Mouse (Mus musculus) cerebellum, adult 8-10 months (tissue): Measurements from ENCODE around the gene Gm21987.
"Not testable (repeated sequence)": the region's sequence is repeated elsewhere in the genome, so short reads cannot be mapped to it uniquely, and the experiment has no call there.

Source experiments
- DNase-seq: peaks from one replicate; pipeline ENCODE4 v3.0.0; 2022

Gm21987 gene

DNA sequence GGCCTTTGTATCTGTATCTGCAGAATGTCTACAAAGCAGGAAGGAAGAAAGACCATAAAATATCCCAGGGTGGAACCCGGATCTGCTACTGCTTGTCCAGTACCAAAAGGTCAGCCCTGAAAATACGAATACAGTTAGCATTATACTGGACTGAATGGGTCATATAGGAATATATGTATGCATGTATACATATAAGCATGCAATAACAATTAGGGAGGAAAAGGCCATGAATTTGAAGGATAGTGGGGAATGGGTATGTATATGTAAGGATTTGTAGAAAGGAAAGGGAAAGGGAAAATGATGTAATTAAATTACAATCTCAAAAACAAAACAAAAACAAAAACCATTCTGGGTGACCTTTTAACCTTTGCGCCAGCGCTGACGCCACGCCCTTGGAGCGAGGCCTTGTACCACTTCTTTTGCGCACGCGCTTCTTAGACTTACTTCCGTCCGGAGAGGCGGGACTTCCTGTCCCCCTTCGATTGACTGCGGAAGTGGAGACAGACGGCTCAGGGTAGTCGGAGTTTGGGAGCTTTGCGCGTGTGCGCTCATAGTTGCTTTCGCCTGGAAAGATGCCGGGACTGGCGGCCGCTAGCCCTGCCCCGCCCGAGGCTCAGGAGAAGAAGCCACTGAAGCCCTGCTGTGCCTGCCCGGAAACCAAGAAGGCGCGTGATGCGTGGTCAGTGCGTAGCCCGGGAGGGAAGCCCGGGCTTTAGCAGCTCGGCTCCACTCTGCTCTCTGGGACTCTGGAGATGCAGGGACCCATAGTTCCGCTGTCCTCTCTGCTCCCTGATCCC lies at the start of gene Gm21987, which contains the start of gene Cox17:
Gene Gm21987 (plus strand): TSS at position 512 of the 797 bp plus-strand sequence.
Gene Cox17 (plus strand): TSS at position 463 of the 797 bp plus-strand sequence.
- DNase-seq: peak; percentile 90

DNA sequence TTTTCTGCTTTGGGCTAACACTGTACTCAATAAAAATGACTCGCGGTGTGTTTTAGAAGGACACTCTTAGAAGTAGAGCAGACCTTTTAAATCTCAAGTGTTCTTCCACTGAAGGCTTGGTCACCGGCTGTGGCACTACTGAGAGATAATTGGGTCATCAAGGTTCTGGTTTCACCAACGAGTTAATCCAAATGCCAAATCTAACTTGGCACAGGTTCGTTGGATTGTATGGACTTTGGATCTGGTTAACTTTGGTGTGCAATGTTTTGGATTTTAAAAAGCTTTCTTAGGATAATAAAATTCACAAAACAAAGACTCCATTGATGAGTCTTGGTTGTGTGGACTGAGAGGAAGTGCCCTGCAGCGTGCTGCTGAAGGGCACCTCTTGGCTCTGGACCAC lies 48.4 kb upstream of the Gm21987 start:
- DNase-seq: no peak

DNA sequence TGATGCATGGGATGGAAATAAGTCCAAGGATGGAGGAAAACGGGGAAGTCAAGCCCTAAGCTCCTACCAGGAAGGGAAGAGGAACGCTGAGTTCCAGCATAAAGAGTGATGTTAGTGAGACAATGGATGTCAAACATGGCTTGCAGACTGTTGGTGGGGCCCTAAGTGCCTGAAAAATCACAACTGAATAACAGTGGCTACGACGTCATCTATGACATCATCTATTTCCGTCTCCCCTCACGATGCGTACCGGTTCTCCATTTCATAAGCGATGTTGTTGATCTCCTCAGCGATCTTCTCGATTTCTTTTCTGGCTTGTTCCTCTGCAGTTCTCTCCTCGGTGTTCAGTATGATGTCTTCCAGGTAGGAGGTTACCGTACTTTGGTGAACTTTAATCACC lies 44.5 kb upstream of the Gm21987 start:
- DNase-seq: no peak

DNA sequence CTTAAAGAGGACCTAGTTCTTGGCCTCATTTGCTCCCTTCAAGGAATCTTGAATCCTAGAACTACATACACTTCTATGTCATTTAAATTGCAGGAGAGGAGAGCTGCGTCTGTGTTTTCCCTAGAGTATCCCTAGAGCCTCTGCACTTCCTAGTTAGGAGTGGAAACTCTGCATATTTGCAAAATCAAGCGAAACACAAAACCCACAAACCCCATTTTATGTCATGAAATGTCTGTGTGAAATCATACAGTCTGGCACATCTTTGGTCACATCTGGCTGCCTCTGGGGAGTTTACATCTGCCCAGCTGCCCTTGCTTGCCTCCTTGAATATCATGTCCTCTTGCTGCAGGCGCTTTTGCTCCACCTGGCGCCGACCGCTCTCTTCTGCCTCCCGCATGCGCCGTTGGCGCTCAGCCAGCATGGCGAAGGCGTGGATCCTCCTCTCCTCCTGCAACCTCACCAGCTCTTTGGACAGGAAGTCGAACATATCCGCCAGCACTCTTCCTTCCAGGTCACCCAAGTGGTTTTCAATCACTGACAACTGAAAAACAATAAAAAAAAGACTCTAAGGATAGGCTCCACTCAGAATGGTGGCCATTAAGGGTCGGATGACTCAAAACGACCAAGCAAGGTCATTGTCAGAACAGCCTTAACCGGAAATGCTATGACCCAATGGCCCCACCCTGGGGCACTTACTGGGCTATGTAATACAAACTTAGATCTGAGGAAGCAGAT lies 42.2 kb upstream of the Gm21987 start:
- DNase-seq: no peak

DNA sequence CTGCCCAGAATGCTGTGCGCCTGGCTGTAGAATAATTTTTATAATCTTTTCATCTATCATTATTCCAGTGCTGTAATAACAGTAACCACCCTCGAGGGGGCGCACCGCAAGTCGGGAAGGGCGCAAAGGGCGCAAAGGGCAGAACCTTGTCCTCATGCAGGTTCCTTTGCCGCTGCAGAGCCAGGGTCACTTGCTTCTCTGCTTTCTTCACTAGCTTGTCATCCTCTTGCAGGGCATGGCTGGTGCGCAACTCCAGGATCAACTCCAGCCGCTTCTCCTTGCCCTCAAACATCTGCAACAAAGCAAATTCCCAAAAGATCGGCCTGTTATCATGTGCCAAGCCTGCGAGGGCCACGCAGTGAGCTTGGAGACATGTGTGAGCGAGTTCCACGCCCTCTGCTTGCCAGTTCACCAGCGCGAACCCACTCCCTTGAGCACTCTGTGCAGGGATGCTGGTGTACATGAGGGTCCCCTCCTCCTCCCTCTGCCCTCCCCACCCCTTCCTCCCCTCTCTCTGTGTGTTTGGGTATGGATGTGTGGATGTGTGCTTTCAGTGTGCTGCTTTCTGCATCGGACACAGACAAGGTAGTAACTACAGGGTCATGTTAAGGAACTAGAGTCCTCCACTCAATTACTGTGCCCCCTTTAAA lies 40.1 kb upstream of the Gm21987 start:
- DNase-seq: no peak

DNA sequence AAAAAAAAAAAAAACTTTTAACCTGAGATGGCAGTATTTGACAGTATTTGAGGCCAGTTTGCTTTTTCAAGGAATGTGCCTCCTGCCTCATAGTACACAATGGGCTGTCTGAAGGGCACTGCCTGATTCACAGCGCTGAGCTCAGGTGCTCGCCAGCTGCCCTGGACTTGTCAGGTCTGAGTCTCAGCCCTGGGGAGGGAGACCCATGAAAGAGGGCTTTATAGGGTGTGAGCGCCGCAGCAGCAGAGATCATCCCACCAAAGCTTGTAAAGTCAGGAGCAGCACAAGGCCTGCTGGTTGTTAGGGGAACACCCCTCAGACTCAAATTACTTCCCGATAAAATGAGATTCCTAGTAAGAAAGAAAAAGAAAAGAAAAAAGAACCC lies 39.6 kb upstream of the Gm21987 start:
- no peak for DNase-seq

DNA sequence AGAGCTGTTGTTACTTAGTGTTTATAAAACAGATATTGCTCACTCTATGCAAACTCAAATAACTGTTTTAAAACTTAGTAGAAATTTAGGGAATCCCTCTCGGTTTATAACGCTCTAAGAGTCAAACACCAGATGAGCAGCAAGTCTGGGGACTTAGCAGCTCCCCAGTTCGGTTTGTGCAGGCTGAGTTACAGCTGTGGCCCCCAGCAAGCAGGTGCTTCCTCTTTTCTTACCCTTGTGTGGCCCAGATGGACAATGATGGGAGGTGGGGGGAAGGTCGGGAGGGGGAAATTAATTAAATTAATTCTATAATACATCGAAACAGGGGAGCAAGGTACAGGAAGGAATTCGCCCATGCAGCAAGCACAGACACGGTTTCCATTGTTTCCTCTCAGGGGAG lies 39.2 kb upstream of the Gm21987 start:
- no peak for DNase-seq

DNA sequence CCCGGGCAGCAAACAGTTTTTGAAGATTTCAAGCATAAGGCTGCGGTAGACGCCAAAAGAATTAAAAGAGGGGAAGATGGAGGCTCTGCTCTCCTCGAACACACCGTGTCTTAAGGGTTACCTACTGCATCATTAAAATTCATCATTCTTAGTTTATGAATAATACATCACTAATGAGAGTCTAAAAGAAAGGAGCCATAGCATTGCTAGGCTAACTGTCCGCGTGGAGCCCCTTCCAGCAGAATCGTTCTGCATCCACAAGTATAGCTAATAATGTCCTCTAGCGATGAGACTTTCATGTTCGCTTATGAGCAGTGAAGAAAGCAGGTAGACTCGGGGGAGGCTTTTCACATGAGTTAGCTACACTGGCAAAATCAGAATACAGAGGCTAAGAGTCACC lies 38.6 kb upstream of the Gm21987 start:
- no peak for DNase-seq

DNA sequence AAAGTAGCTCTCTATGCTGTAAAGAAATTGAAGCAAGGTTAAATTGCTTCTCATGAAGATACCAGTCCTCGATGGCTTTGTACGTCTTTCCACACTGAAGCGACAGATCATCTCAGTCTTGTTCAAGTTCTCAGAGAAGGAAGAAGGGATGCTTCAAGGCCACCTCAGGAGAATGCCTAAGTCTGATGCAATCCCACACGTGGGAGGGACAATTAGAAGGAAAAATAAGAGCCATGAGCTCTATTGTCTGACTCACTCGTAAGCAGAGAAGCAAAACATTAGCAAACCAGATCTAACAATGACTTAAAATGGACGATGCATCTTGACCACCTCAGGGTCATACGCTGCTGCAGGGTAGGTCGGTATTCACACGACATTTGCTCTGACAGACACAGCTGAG lies 28.3 kb upstream of the Gm21987 start:
- no peak for DNase-seq

DNA sequence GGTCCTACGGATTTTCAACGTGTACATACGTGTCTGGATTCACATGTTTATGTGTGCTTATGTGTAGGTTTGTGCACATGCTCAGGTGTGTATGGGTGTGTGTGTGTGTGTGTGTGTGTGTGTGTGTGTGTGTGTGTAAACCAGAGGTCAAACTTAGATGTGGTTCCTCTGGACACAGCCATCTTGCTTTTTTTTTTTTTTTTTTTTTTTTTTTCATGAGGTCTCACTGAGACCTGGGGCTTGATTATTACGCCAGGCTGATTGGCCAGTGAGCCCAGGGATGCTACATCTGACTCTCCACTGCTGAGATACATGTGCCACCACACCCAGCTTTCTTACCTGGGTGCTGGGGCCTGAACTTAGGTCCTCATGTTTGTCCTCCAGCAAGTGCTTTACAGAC lies 27.8 kb upstream of the Gm21987 start:
- DNase-seq: no peak

DNA sequence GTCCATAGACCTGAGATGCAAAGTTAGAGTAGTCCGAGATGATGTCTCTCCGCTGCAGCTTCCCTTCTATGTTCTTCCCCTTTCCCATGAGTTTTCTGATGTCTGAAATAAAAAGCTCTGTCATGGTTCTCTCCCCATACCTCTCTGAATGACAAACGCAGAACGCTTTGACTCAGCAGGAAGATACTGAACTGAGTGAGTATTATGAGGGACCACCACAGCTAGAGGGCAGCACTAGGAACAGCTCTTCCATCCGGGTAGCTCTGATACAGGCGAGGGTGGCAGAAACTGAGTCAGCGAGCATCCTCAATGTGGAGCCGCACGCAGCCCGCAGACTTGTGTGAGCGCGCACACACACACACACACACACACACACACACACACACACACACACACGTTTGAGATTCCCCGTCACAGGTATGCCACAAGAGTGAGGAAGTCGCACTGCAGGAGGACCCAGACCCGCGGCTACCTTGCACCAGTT lies 25.3 kb upstream of the Gm21987 start:
- DNase-seq: peak; percentile 53

DNA sequence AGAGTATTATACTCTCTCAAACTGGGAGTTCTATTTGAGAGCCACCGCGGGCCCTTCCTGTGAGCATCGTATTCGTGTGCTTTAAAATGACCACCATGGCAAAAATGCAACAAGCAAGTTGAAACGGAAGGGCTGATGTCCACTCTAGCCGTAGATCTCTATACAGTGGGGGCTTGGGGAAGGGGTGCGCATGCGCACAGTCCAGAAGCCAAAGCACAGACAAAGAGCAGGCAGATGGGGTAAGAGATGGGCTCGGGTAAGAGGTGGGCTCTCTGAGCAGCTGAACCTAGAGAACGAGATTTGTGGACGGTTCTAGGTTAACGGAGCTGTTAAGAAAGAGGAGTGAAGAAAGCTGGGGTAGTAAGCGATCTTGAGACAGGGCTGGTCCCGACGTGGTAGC lies 22.5 kb upstream of the Gm21987 start:
- DNase-seq: no peak

DNA sequence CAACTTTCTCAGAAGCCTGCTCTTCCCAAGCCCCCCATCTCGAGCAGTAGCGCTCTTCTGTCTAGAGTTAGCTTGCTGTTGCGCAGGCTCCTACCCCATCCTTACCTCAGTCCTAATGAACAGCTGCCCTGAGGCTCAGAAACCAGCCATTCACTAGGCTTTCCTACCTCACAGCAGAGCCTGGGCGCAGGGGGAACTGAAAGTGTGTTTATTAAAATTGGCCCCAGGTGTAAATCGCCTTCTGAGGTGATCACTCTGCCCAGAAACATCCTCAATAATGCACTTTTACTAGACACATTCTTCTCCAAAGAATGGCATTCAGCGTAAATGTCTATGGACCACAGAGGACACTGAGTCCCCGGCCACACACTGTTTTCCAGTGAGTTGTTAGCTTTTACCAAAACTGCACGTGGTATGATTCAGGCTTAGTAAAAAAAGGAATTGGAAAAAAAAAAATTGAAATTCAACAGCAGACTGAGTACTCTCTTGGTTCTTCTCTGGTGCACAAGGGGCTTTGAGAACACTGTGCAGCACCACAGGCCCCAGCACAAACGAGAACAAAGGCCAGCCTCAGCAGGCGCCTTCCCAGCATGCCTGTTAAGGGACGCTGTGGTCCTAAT lies 20.0 kb upstream of the Gm21987 start:
- DNase-seq: no peak

DNA sequence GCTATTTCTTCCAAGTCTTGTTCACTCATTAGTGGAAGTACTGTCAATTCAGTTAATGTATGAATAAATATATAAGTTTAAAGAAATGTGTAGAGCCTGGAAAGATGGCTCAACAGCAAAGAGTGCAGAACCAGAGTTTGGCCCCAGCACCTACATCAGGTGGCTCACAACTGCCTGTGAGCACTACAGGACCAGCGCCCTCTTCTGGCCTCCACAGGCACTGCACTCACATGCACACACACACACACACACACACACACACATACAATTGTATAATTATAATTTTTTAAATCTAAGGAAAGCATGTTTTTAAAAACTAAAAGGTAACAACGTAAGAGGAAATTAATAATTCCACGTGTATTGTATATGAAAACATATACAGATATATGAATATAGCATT lies 17.5 kb upstream of the Gm21987 start:
- no peak for DNase-seq

DNA sequence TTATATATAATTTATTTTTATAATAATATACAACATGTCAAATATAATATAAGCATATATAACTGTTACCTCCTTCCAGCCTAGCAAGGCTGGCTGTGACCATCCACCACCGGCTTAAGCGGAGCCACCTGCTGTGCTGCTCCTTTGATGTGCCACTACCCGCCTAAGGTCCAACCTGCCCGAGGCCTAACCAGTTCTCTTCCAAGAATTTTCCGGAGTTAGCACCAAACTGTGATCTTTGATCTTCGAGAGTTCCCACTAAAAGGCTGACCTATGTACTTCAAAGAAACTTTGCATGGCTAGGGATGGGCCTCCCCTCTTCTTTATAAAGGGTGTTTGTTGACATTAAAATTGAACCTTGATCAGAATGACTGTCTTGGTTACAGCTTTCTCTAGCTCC lies 12.4 kb upstream of the Gm21987 start:
- DNase-seq: no peak

DNA sequence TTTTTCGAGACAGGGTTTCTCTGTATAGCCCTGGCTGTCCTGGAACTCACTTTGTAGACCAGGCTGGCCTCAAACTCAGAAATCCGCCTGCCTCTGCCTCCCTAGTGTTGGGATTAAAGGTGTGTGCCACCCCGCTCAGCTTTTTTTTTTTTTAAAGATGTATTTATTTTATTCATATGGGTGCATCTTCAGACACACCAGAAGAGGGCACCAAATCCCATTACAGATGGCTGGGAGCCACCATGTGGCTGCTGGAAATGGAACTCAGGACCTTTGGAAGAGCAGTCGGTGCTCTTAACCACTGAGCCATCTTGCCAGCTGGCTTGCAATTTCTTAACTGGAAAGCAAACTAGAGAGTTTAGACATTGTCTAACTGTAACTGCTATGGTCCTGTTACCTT lies 8.8 kb upstream of the Gm21987 start:
- DNase-seq: not testable (repeated sequence)

DNA sequence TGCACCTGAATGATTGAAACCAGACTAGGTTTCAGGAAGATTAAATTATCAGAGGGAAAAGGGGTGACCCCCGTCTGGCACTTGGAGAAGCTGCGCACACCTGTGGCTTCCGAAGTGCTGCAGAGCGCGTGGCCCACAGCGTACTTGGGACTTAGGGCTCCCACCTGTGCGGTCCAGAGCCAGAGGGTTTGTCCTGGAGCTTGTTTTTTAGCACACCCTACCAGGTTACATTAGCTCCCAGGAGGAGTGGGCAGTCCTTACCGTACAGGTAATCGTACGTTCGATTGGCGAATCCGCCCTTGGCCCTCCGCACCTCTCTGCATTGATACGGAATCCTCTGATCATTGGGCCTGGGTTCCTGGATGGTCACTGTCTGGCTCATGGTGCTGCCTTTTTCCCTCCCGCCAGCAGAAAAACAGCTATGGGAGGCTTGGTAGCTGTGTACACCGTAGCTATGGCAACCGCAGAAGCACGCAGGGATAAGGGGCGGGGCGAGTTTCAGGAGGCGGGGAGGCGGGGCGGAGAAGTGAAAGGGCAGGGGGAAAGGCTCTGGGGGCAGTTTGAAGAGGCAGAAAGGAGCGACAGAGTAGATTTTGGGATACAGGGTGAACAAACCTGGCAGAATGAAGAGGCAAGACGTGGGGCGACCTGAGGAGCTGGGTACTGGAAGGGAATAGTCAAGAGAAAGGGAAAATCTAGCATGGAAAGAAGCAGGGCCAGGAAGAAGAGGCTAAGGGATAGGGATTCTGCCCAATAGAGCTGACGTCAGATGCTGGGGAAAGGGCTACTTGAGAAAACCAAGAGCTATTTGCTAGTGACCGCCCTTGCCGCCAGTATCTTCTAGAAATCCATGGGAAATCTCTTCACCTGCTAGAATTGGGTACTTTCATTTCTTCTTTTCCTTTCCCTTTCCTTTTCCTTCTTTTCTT lies 5.2 kb upstream of the Gm21987 start, which contains the start of gene Maats1:
Gene Maats1 (minus strand): TSS at position 748 of the 929 bp plus-strand sequence.
- DNase-seq: peak; percentile 49

DNA sequence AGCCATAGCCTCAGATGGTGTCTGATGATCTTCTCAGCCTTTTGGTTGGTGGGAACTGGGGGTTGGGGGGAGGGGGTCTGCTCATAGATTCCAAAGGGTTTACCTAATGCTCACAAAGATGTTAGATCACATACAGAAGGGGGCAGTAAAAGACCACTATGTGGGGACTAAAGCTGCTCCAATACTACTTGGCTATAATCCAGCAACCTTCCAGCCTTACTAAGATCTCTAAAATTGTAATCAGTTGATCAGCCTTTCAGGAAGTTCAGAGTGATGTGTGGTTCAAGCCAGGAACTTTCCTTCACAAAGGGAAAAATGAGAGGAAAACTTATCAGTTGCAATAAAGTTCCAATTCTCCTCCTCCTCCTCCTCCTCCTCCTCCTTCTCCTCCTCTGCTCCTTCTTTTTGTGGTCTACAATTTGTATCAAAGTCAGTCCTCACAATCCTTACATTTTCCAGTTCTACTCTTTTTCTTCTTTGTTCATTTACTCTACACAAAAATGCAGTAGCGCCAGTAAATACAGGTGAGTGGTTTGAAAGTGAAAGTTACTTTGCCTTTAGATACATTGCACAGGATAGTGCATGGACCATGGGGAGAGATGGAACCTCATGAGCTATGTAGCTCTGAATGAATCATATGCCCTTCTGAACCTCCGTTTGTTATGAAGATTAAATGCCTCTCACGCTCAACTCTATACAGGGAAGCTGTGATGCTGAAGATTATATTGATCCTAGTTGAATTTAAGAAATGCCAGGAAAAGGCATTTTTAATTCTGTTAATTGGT lies 1.7 kb upstream of the Gm21987 start:
- no peak for DNase-seq

DNA sequence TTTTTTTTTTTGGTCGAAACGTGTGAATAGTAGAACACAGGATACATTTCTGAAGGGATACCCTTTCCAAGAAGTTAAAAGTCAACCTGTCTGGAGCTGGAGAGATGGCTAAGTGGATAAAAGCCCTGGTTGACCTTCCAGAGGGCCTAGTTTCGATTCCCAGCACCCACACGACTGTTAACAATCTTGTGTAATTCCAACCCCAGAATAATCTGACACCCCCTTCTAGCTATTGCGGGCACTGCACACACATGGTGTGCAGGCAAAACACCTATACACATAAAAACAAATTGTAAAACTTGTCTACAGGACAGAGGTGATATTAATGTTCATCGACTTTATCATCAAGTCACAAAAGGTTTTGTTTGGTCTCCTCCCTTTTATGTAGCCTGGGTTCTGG lies 748 bp downstream of the Gm21987 start:
- no peak for DNase-seq

DNA sequence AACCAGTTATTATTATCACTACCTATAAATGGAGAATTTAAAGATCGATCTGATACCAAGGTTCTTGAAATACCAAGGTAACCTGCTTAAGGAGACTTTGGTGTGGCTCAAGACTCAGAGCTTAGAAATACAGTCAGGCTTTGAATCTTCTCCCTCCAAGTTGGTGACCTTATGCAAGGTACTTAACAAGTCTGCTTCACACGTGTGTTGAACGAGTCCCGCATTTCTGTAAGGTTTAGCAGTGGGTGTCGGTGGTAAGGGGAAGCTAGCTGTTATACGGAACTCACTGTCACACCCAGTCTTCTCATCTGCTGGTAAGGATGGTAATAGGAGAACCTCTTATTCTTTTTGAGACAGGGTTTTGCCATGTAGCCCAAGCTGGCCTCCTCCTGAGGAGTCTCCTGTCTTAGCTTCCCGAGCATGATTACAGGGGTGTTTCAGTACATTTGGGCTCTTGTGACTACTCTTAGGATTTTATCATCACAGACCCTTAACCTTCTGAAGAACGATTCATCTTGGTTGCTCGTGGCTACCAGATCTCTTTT lies 1.4 kb downstream of the Gm21987 start:
- DNase-seq: no peak

DNA sequence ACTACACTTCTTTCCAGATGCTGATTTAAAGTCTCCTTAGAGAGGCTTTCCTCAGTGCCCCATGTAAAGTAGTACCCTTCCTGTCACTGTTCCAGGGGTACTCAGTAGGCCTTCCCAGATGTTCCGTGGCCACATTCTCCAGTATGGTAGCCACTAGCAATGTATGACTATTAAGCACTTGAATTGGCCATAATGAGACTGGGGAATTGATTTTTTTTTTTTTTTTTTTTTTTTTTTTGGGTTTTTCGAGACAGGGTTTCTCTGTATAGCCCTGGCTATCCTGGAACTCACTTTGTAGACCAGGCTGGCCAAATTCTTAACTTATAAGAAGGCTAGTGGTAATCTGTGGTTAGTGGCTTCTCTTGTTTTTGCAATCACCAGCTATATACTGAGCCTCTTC lies 3.0 kb downstream of the Gm21987 start:
- no peak for DNase-seq
